Mouse (Mus musculus): ENCODE data around the gene Gm9945. TPM values are rescaled to one million over a fixed set of nuclear protein-coding genes. Genes with fewer than 3 reads are reported as not detected.

Gene Gm9945
- polyA plus RNA-seq (2014; fragmentation: Nextera tagmentation; extraction: Ambion mirVana) = not detected in 2 replicates

GRCm38 (mm10) chr11:53479783-53480301 lies at the start of gene Gm9945, which contains the start of gene Sowaha:
Gene Gm9945, plus strand, starts transcription at chr11:53480166.
Gene Sowaha, minus strand, starts transcription at chr11:53480274.
- ATAC-seq (ENCODE audit: insufficient read depth) (peak; percentile 58), DNase-seq (peak; percentile 37)
- Histone ChIP-seq H3K27ac (ENCODE audit: low read depth) (no peak within 1 kb of the TSS), H3K4me3 (ENCODE audit: low read depth, low read length) (peak within 1 kb of the TSS; percentile 40), H3K36me3 (ENCODE audit: insufficient read depth) (no peaks in the 10 kb centered on the region), H3K4me1 (ENCODE audit: insufficient read depth) (no peaks in the 10 kb centered on the region), H3K27me3 (ENCODE audit: insufficient read depth, low read length) (peaks cover 70% of the 10 kb centered on the region), H3K4me2 (peak within 1 kb of the TSS; percentile 77), H3K9ac (peak within 1 kb of the TSS; percentile 32; the same call in 1 of the 2 replicates), H3K9me3 (ENCODE audit: low read depth, low read length) (no peaks in the 10 kb centered on the region; the same call in 1 of the 2 replicates)
- TF ChIP-seq CTCF (IDR thresholded peaks at IDR 0.05; ENCODE audit: low read depth) = no peak
- WGBS = 3% methylated on average over 40 of the region's 40 CpGs

DNA sequence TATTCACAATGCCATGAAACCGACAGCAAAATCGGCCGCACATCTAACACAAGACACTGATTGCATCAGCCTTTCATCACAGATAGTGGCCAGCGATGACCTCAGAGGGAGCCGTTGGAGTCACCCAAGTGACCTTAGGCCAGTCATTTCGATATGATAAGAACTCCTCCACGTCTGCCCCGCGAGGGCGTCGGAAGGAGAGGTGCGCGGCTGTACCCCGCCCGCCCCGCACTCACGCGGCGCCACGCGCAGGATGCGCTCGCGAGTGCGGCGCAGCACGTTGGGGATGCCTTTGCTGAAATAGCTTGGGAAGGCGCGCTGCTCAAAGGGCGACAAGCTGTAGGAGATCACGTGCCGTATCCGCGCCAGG lies 49.7 kb upstream of the Gm9945 start:
- peaks cover 7% of the 10 kb centered on the region for H3K4me1 ChIP-seq (ENCODE audit: insufficient read depth)
- peak overlapping the region; percentile 72; the same call in 1 of the 2 replicates for H3K27ac ChIP-seq (ENCODE audit: low read depth)
- peak overlapping the region; percentile 91 for H3K4me2 ChIP-seq
- no peaks in the 10 kb centered on the region for H3K27me3 ChIP-seq (ENCODE audit: insufficient read depth, low read length)
- WGBS = under 1% methylated on average over 34 of the region's 34 CpGs
- no peaks in the 10 kb centered on the region for H3K9me3 ChIP-seq (ENCODE audit: low read depth, low read length)
- H3K36me3 ChIP-seq (ENCODE audit: insufficient read depth) = peaks cover 11% of the 10 kb centered on the region
- no peak for TF ChIP-seq CTCF (IDR thresholded peaks at IDR 0.05; ENCODE audit: low read depth)
- peak overlapping the region; percentile 94 for H3K4me3 ChIP-seq (ENCODE audit: low read depth, low read length)
- H3K9ac ChIP-seq = peak overlapping the region; percentile 89
- DNase-seq (no peak), ATAC-seq (ENCODE audit: insufficient read depth) (peak; percentile 43)

GRCm38 (mm10) chr11:53430670-53431346 lies 49.2 kb upstream of the Gm9945 start, which contains the start of the genes Uqcrq and Gdf9:
Gene Uqcrq, minus strand, starts transcription at chr11:53430831.
Gene Gdf9, plus strand, starts transcription at chr11:53431023.
- peak within 1 kb of the TSS; percentile 94 for H3K4me3 ChIP-seq (ENCODE audit: low read depth, low read length)
- DNase-seq (peak; percentile 100), ATAC-seq (ENCODE audit: insufficient read depth) (peak; percentile 92)
- H3K9me3 ChIP-seq (ENCODE audit: low read depth, low read length) = no peaks in the 10 kb centered on the region
- no peak for TF ChIP-seq CTCF (IDR thresholded peaks at IDR 0.05; ENCODE audit: low read depth)
- H3K9ac ChIP-seq = peak within 1 kb of the TSS; percentile 89
- H3K4me1 ChIP-seq (ENCODE audit: insufficient read depth) = peaks cover 7% of the 10 kb centered on the region
- peaks cover 11% of the 10 kb centered on the region for H3K36me3 ChIP-seq (ENCODE audit: insufficient read depth)
- peak within 1 kb of the TSS; percentile 91 for H3K4me2 ChIP-seq
- H3K27me3 ChIP-seq (ENCODE audit: insufficient read depth, low read length) = no peaks in the 10 kb centered on the region
- WGBS = 1% methylated on average over 44 of the region's 44 CpGs
- peak within 1 kb of the TSS; percentile 72 for H3K27ac ChIP-seq (ENCODE audit: low read depth)

- Histone ChIP-seq H3K27ac (ENCODE audit: low read depth) (peak overlapping the region; percentile 37), H3K27me3 (ENCODE audit: insufficient read depth, low read length) (no peaks in the 10 kb centered on the region), H3K4me2 (peak overlapping the region; percentile 91), H3K36me3 (ENCODE audit: insufficient read depth) (peaks cover 11% of the 10 kb centered on the region), H3K4me1 (ENCODE audit: insufficient read depth) (peaks cover 7% of the 10 kb centered on the region), H3K9ac (peak overlapping the region; percentile 40), H3K4me3 (ENCODE audit: low read depth, low read length) (peak overlapping the region; percentile 94), H3K9me3 (ENCODE audit: low read depth, low read length) (no peaks in the 10 kb centered on the region)
- ATAC-seq (ENCODE audit: insufficient read depth) = peak; percentile 63
- no peak for DNase-seq
- no peak for TF ChIP-seq CTCF (IDR thresholded peaks at IDR 0.05; ENCODE audit: low read depth)
- WGBS = 11% methylated on average over 9 of the region's 9 CpGs
Measured at GRCm38 (mm10) chr11:53431347-53432056, 48.5 kb upstream of the Gm9945 start.

GRCm38 (mm10) chr11:53433057-53433456 lies 46.9 kb upstream of the Gm9945 start:
- no peak for DNase-seq
- Histone ChIP-seq H3K4me3 (ENCODE audit: low read depth, low read length) (no peak overlapping the region), H3K9ac (no peak overlapping the region), H3K4me2 (no peak overlapping the region), H3K9me3 (ENCODE audit: low read depth, low read length) (no peaks in the 10 kb centered on the region), H3K36me3 (ENCODE audit: insufficient read depth) (peaks cover 9% of the 10 kb centered on the region), H3K27me3 (ENCODE audit: insufficient read depth, low read length) (no peaks in the 10 kb centered on the region), H3K27ac (ENCODE audit: low read depth) (no peak overlapping the region), H3K4me1 (ENCODE audit: insufficient read depth) (peaks cover 7% of the 10 kb centered on the region)
- 41% methylated on average over 6 of the region's 6 CpGs for WGBS
- no peak for TF ChIP-seq CTCF (IDR thresholded peaks at IDR 0.05; ENCODE audit: low read depth)
- no peak for ATAC-seq (ENCODE audit: insufficient read depth)

- Histone ChIP-seq H3K27ac (ENCODE audit: low read depth) (no peak overlapping the region), H3K4me3 (ENCODE audit: low read depth, low read length) (no peak overlapping the region), H3K9me3 (ENCODE audit: low read depth, low read length) (no peaks in the 10 kb centered on the region), H3K27me3 (ENCODE audit: insufficient read depth, low read length) (no peaks in the 10 kb centered on the region), H3K4me2 (no peak overlapping the region), H3K9ac (no peak overlapping the region), H3K4me1 (ENCODE audit: insufficient read depth) (no peaks in the 10 kb centered on the region), H3K36me3 (ENCODE audit: insufficient read depth) (no peaks in the 10 kb centered on the region)
- ATAC-seq (ENCODE audit: insufficient read depth) = no peak
- no peak for TF ChIP-seq CTCF (IDR thresholded peaks at IDR 0.05; ENCODE audit: low read depth)
- DNase-seq = no peak
- 78% methylated on average over 8 of the region's 8 CpGs for WGBS
Measured at GRCm38 (mm10) chr11:53435504-53435903, 44.5 kb upstream of the Gm9945 start.

GRCm38 (mm10) chr11:53436338-53436737 lies 43.6 kb upstream of the Gm9945 start:
- no peak for DNase-seq
- no peak overlapping the region for H3K4me3 ChIP-seq (ENCODE audit: low read depth, low read length)
- WGBS = 80% methylated on average over 6 of the region's 6 CpGs
- TF ChIP-seq CTCF (IDR thresholded peaks at IDR 0.05; ENCODE audit: low read depth) = no peak
- no peaks in the 10 kb centered on the region for H3K4me1 ChIP-seq (ENCODE audit: insufficient read depth)
- no peak overlapping the region for H3K27ac ChIP-seq (ENCODE audit: low read depth)
- no peak for ATAC-seq (ENCODE audit: insufficient read depth)
- H3K27me3 ChIP-seq (ENCODE audit: insufficient read depth, low read length) = no peaks in the 10 kb centered on the region
- H3K36me3 ChIP-seq (ENCODE audit: insufficient read depth) = no peaks in the 10 kb centered on the region
- no peak overlapping the region for H3K4me2 ChIP-seq
- no peaks in the 10 kb centered on the region for H3K9me3 ChIP-seq (ENCODE audit: low read depth, low read length)
- H3K9ac ChIP-seq = no peak overlapping the region

All from lung, embryonic 14.5 days (tissue).